Mouse (Mus musculus): ENCODE data around the gene Urad.

The Urad gene

GRCm38 (mm10) chr5:147325931-147326330 is 3.7 kb upstream of the Urad start:
- no peak for DNase-seq (ENCODE audit: low read depth, low spot score)

- no peak for DNase-seq (ENCODE audit: low read depth, low spot score)
Observed at GRCm38 (mm10) chr5:147323237-147323917, 1.1 kb upstream of the Urad start.

GRCm38 (mm10) chr5:147319653-147320052 is 2.6 kb downstream of the Urad start:
- DNase-seq (ENCODE audit: low read depth, low spot score) = peak; percentile 38

- no peak for DNase-seq (ENCODE audit: low read depth, low spot score)
Observed at GRCm38 (mm10) chr5:147317991-147318390, 4.2 kb downstream of the Urad start.

- DNase-seq (ENCODE audit: low read depth, low spot score) = no peak
Observed at GRCm38 (mm10) chr5:147317321-147317720, 4.9 kb downstream of the Urad start.

- no peak for DNase-seq (ENCODE audit: low read depth, low spot score)
Observed at GRCm38 (mm10) chr5:147315432-147316075, 6.7 kb downstream of the Urad start.

- no peak for DNase-seq (ENCODE audit: low read depth, low spot score)
Observed at GRCm38 (mm10) chr5:147314646-147315431, 7.4 kb downstream of the Urad start.

- no peak for DNase-seq (ENCODE audit: low read depth, low spot score)
Observed at GRCm38 (mm10) chr5:147312830-147313685, 9.2 kb downstream of the Urad start.

- DNase-seq (ENCODE audit: low read depth, low spot score) = no peak
Observed at GRCm38 (mm10) chr5:147309786-147310185, 12.5 kb downstream of the Urad start.

- DNase-seq (ENCODE audit: low read depth, low spot score) = no peak
Observed at GRCm38 (mm10) chr5:147308451-147308850, 13.8 kb downstream of the Urad start.

- DNase-seq (ENCODE audit: low read depth, low spot score) = no peak
Observed at GRCm38 (mm10) chr5:147307398-147307785, 14.8 kb downstream of the Urad start.

GRCm38 (mm10) chr5:147306638-147307397 is 15.4 kb downstream of the Urad start, which contains the start of gene Cdx2:
Gene Cdx2, minus strand, starts transcription at chr5:147307270.
- DNase-seq (ENCODE audit: low read depth, low spot score) = no peak

GRCm38 (mm10) chr5:147305856-147306637 is 16.2 kb downstream of the Urad start:
- no peak for DNase-seq (ENCODE audit: low read depth, low spot score)

GRCm38 (mm10) chr5:147305166-147305565 is 17.1 kb downstream of the Urad start:
- no peak for DNase-seq (ENCODE audit: low read depth, low spot score)

- no peak for DNase-seq (ENCODE audit: low read depth, low spot score)
Observed at GRCm38 (mm10) chr5:147304276-147305155, 17.7 kb downstream of the Urad start.

GRCm38 (mm10) chr5:147302746-147303400 is 19.4 kb downstream of the Urad start:
- no peak for DNase-seq (ENCODE audit: low read depth, low spot score)

- no peak for DNase-seq (ENCODE audit: low read depth, low spot score)
Observed at GRCm38 (mm10) chr5:147302141-147302540, 20.1 kb downstream of the Urad start.

GRCm38 (mm10) chr5:147301781-147302070 is 20.5 kb downstream of the Urad start:
- no peak for DNase-seq (ENCODE audit: low read depth, low spot score)

Measured in telencephalon, adult 2 months (tissue).